Mouse (Mus musculus) heart, adult 9 months (tissue): ENCODE results near the gene Ihh.
A peak's percentile ranks its signal among the peaks of the same experiment; 100 is the strongest.

ENCODE experiments used
- DNase-seq, 2 experiments: peaks; one replicate each; pipeline ENCODE4 v3.0.0; 2022; ENCODE audit warnings: low spot score in 2 of 2

The Ihh gene

GRCm38 (mm10) chr1:74951556-74952210, at the start of gene Ihh:
Gene Ihh, minus strand, starts transcription at chr1:74951672.
- DNase-seq, result no peak

- no peak for DNase-seq
These were observed 49.7 kb upstream of the Ihh start for GRCm38 (mm10) chr1:75001183-75001582.

- peak in 1 of 2 experiments; percentile 16 for DNase-seq
These were observed 49.0 kb upstream of the Ihh start for GRCm38 (mm10) chr1:75000496-75000895.

- no peak for DNase-seq
These were observed 47.7 kb upstream of the Ihh start for GRCm38 (mm10) chr1:74999173-74999572.

- DNase-seq, result no peak
These were observed 45.8 kb upstream of the Ihh start for GRCm38 (mm10) chr1:74997231-74997630.

GRCm38 (mm10) chr1:74977001-74977400, 25.5 kb upstream of the Ihh start:
- DNase-seq, result no peak

GRCm38 (mm10) chr1:74975936-74976335, 24.5 kb upstream of the Ihh start:
- no peak for DNase-seq

GRCm38 (mm10) chr1:74973590-74973989, 22.1 kb upstream of the Ihh start:
- DNase-seq, result no peak

- no peak for DNase-seq
These were observed 20.0 kb upstream of the Ihh start for GRCm38 (mm10) chr1:74971353-74972050.

GRCm38 (mm10) chr1:74967962-74968580, 16.6 kb upstream of the Ihh start:
- no peak for DNase-seq

- DNase-seq, result peak; percentile 57 to 67
These were observed 13.2 kb upstream of the Ihh start for GRCm38 (mm10) chr1:74964494-74965215.

- no peak for DNase-seq
These were observed 11.4 kb upstream of the Ihh start for GRCm38 (mm10) chr1:74962853-74963227.

GRCm38 (mm10) chr1:74962126-74962852, 10.8 kb upstream of the Ihh start:
- no peak for DNase-seq

- DNase-seq, result no peak
These were observed 10.2 kb upstream of the Ihh start for GRCm38 (mm10) chr1:74961722-74962121.

GRCm38 (mm10) chr1:74960059-74960458, 8.6 kb upstream of the Ihh start:
- DNase-seq, result no peak

GRCm38 (mm10) chr1:74950576-74951490, 639 bp downstream of the Ihh start:
- no peak for DNase-seq

GRCm38 (mm10) chr1:74950066-74950465, 1.4 kb downstream of the Ihh start:
- DNase-seq, result no peak

GRCm38 (mm10) chr1:74949666-74950050, 1.8 kb downstream of the Ihh start:
- peak in 1 of 2 experiments; percentile 59 for DNase-seq

GRCm38 (mm10) chr1:74948784-74949665, 2.4 kb downstream of the Ihh start:
- peak; percentile 32 to 57 for DNase-seq
